ENCODE assay signal across 8 mouse cellular contexts in genomic region chr9:108304716-108305115, GRCm38 (mm10). TPM values are rescaled to one million over a fixed set of nuclear protein-coding genes. Genes with fewer than 3 reads are reported as not detected.
DNase-seq lines count a peak whose midpoint lies in the region; ATAC-seq and TF ChIP-seq lines count a peak whose summit lies in the region.

No protein-coding gene starts in this region.

- WGBS in kidney, embryonic 15.5 days, result 86% methylated on average over 4 of the region's 4 CpGs
- 88% methylated on average over 4 of the region's 4 CpGs for WGBS in embryonic facial prominence, embryonic 14.5 days
- WGBS in intestine, embryonic 14.5 days, result 70% methylated on average over 4 of the region's 4 CpGs
- WGBS in midbrain, postnatal 0 days, result 87% methylated on average over 4 of the region's 4 CpGs

- no peak for TF ChIP-seq CTCF in midbrain, postnatal 0 days (IDR thresholded peaks at IDR 0.05)

- H3K4me2 ChIP-seq in kidney, embryonic 15.5 days, result peak overlapping the region; percentile 82
- peak overlapping the region; percentile 86 for H3K4me2 ChIP-seq in embryonic facial prominence, embryonic 14.5 days (ENCODE audit: low read depth, low read length)
- peak overlapping the region; percentile 74 for H3K4me2 ChIP-seq in intestine, embryonic 14.5 days (ENCODE audit: low read length)
- H3K4me2 ChIP-seq in midbrain, postnatal 0 days (ENCODE audit: low read depth, low read length, poor library complexity, severe bottlenecking), result peak overlapping the region; percentile 92

- peaks cover 37% of the 10 kb centered on the region for H3K36me3 ChIP-seq in kidney, embryonic 15.5 days
- peaks cover 19% of the 10 kb centered on the region for H3K36me3 ChIP-seq in embryonic facial prominence, embryonic 14.5 days (ENCODE audit: control insufficient read depth, insufficient read depth, low read length)
- peaks cover 25% of the 10 kb centered on the region for H3K36me3 ChIP-seq in intestine, embryonic 14.5 days (ENCODE audit: control insufficient read depth, insufficient read depth, low read length)
- peaks cover 22% of the 10 kb centered on the region for H3K36me3 ChIP-seq in midbrain, postnatal 0 days (ENCODE audit: insufficient read depth, low read length)

- no peaks in the 10 kb centered on the region for H3K27me3 ChIP-seq in kidney, embryonic 15.5 days
- no peaks in the 10 kb centered on the region for H3K27me3 ChIP-seq in embryonic facial prominence, embryonic 14.5 days (replicated peaks; ENCODE audit: control insufficient read depth, insufficient read depth, low read length)
- H3K27me3 ChIP-seq in intestine, embryonic 14.5 days (replicated peaks; ENCODE audit: control insufficient read depth, insufficient read depth, low read length), result no peaks in the 10 kb centered on the region
- H3K27me3 ChIP-seq in midbrain, postnatal 0 days (ENCODE audit: insufficient read depth, low read length), result no peaks in the 10 kb centered on the region

- H3K9ac ChIP-seq in kidney, embryonic 15.5 days, result peak overlapping the region; percentile 85
- H3K9ac ChIP-seq in embryonic facial prominence, embryonic 14.5 days (ENCODE audit: low read depth, low read length), result peak overlapping the region; percentile 90
- no peak overlapping the region; the same call in 1 of the 2 replicates for H3K9ac ChIP-seq in intestine, embryonic 14.5 days (ENCODE audit: low read length)
- H3K9ac ChIP-seq in midbrain, postnatal 0 days (replicated peaks; ENCODE audit: low read length, poor library complexity, severe bottlenecking), result peak overlapping the region; percentile 78

- peak overlapping the region; percentile 94 for H3K4me3 ChIP-seq in kidney, embryonic 15.5 days (replicated peaks)
- peak overlapping the region; percentile 95 for H3K4me3 ChIP-seq in embryonic facial prominence, embryonic 14.5 days (ENCODE audit: low read depth, low read length)
- H3K4me3 ChIP-seq in intestine, embryonic 14.5 days (ENCODE audit: low read depth, low read length), result peak overlapping the region; percentile 94; the same call in 1 of the 2 replicates
- H3K4me3 ChIP-seq in midbrain, postnatal 0 days (ENCODE audit: low read depth, low read length), result peak overlapping the region; percentile 95

- ATAC-seq in kidney, embryonic 15.5 days (replicated peaks; ENCODE audit: low FRiP score), result no peak
- ATAC-seq in embryonic facial prominence, embryonic 14.5 days (ENCODE audit: low read depth), result no peak
- ATAC-seq in intestine, embryonic 14.5 days (replicated peaks; ENCODE audit: low FRiP score, low TSS enrichment, low read depth), result no peak
- no peak for ATAC-seq in midbrain, postnatal 0 days (ENCODE audit: low FRiP score)
- ATAC-seq in monocyte, adult 5-6 weeks (replicated peaks; ENCODE audit: insufficient number of reproducible peaks, low FRiP score, low TSS enrichment, poor library complexity, severe bottlenecking), result no peak

- no peak for DNase-seq in kidney, adult 18-20 months
- DNase-seq in embryonic facial prominence, embryonic 14.5 days (ENCODE audit: low spot score), result no peak
- DNase-seq in intestine, embryonic 14.5 days (ENCODE audit: low spot score), result no peak
- DNase-seq in midbrain, postnatal 0 days (ENCODE audit: low spot score), result no peak
- DNase-seq in right cerebral cortex, postnatal 36 days (ENCODE audit: low spot score in 2 of 2), result no peak
- DNase-seq in adrenal gland, postnatal 36 days, result no peak

- H3K9me3 ChIP-seq in kidney, embryonic 15.5 days (replicated peaks), result no peaks in the 10 kb centered on the region
- H3K9me3 ChIP-seq in embryonic facial prominence, embryonic 14.5 days (ENCODE audit: control insufficient read depth, low read length), result no peaks in the 10 kb centered on the region
- H3K9me3 ChIP-seq in intestine, embryonic 14.5 days (ENCODE audit: control insufficient read depth, low read length), result no peaks in the 10 kb centered on the region
- no peaks in the 10 kb centered on the region for H3K9me3 ChIP-seq in midbrain, postnatal 0 days (ENCODE audit: low read length)

- H3K4me1 ChIP-seq in kidney, embryonic 15.5 days, result peaks cover 32% of the 10 kb centered on the region
- H3K4me1 ChIP-seq in embryonic facial prominence, embryonic 14.5 days (ENCODE audit: control insufficient read depth, insufficient read depth, low read length), result peaks cover 27% of the 10 kb centered on the region
- H3K4me1 ChIP-seq in intestine, embryonic 14.5 days (replicated peaks; ENCODE audit: control insufficient read depth, insufficient read depth, low read length), result peaks cover 26% of the 10 kb centered on the region
- peaks cover 14% of the 10 kb centered on the region for H3K4me1 ChIP-seq in midbrain, postnatal 0 days (ENCODE audit: insufficient read depth, low read length)

- H3K27ac ChIP-seq in kidney, embryonic 15.5 days, result no peak overlapping the region
- H3K27ac ChIP-seq in embryonic facial prominence, embryonic 14.5 days (replicated peaks; ENCODE audit: low read depth, low read length), result no peak overlapping the region
- H3K27ac ChIP-seq in intestine, embryonic 14.5 days (ENCODE audit: low read depth), result no peak overlapping the region
- H3K27ac ChIP-seq in midbrain, postnatal 0 days (ENCODE audit: low read depth, low read length), result no peak overlapping the region

RNA-seq across cellular contexts. Expression of gene Rhoa, which starts 1.2 kb away (rescaled TPM):
- 462 and 484 TPM in 2 replicates for polyA plus RNA-seq in kidney, embryonic 15.5 days (2015; fragmentation: Nextera tagmentation; extraction: Ambion mirVana)
- polyA plus RNA-seq in embryonic facial prominence, embryonic 14.5 days (2014; fragmentation: Nextera tagmentation; extraction: Ambion mirVana), result 326 and 351 TPM in 2 replicates
- polyA plus RNA-seq in intestine, embryonic 14.5 days (2014; fragmentation: Nextera tagmentation; extraction: Ambion mirVana), result 281 and 309 TPM in 2 replicates
- total RNA-seq in midbrain, postnatal 0 days (2014; rRNA removed), result 120 and 124 TPM in 2 replicates
- polyA plus RNA-seq in midbrain, postnatal 0 days (2015; fragmentation: Nextera tagmentation; extraction: Ambion mirVana), result 242 and 252 TPM in 2 replicates
- total RNA-seq in monocyte, adult 5-6 weeks (2017), result 777 to 880 TPM (median 867 TPM) in 3 replicates
- 100 to 1,000 TPM; 363 to 383 TPM for total RNA-seq in adrenal gland, postnatal 36 days (2021)

RNA-seq across cellular contexts. Expression of gene Tcta, which starts 1.2 kb away (rescaled TPM):
- polyA plus RNA-seq in kidney, embryonic 15.5 days (2015; fragmentation: Nextera tagmentation; extraction: Ambion mirVana), result 31.6 and 32.2 TPM in 2 replicates
- polyA plus RNA-seq in embryonic facial prominence, embryonic 14.5 days (2014; fragmentation: Nextera tagmentation; extraction: Ambion mirVana), result 38.2 and 47.8 TPM in 2 replicates
- 27.5 and 30.4 TPM in 2 replicates for polyA plus RNA-seq in intestine, embryonic 14.5 days (2014; fragmentation: Nextera tagmentation; extraction: Ambion mirVana)
- 59.8 and 61.2 TPM in 2 replicates for total RNA-seq in midbrain, postnatal 0 days (2014; rRNA removed)
- polyA plus RNA-seq in midbrain, postnatal 0 days (2015; fragmentation: Nextera tagmentation; extraction: Ambion mirVana), result 76.3 and 79.8 TPM in 2 replicates
- 9.4 to 19.9 TPM (median 16.0 TPM) in 3 replicates for total RNA-seq in monocyte, adult 5-6 weeks (2017)
- 10 to 100 TPM; 38.8 to 48.3 TPM for total RNA-seq in adrenal gland, postnatal 36 days (2021)

RNA-seq across cellular contexts. Expression of gene Amt, which starts 8.1 kb away (rescaled TPM):
- 35.9 and 38.0 TPM in 2 replicates for polyA plus RNA-seq in kidney, embryonic 15.5 days (2015; fragmentation: Nextera tagmentation; extraction: Ambion mirVana)
- polyA plus RNA-seq in embryonic facial prominence, embryonic 14.5 days (2014; fragmentation: Nextera tagmentation; extraction: Ambion mirVana), result 6.1 and 6.2 TPM in 2 replicates
- polyA plus RNA-seq in intestine, embryonic 14.5 days (2014; fragmentation: Nextera tagmentation; extraction: Ambion mirVana), result 23.0 and 24.2 TPM in 2 replicates
- 27.7 and 30.2 TPM in 2 replicates for total RNA-seq in midbrain, postnatal 0 days (2014; rRNA removed)
- 28.1 and 30.9 TPM in 2 replicates for polyA plus RNA-seq in midbrain, postnatal 0 days (2015; fragmentation: Nextera tagmentation; extraction: Ambion mirVana)
- 0.57 to 1.1 TPM in 2 of 3 replicates, not detected in the other for total RNA-seq in monocyte, adult 5-6 weeks (2017)
- total RNA-seq in adrenal gland, postnatal 36 days (2021), result 1 to 10 TPM; 2.7 to 4.4 TPM

RNA-seq across cellular contexts. Expression of gene Nicn1, which starts 14.5 kb away (rescaled TPM):
- polyA plus RNA-seq in kidney, embryonic 15.5 days (2015; fragmentation: Nextera tagmentation; extraction: Ambion mirVana), result 31.3 and 41.0 TPM in 2 replicates
- 38.6 and 38.9 TPM in 2 replicates for polyA plus RNA-seq in embryonic facial prominence, embryonic 14.5 days (2014; fragmentation: Nextera tagmentation; extraction: Ambion mirVana)
- 38.9 and 41.2 TPM in 2 replicates for polyA plus RNA-seq in intestine, embryonic 14.5 days (2014; fragmentation: Nextera tagmentation; extraction: Ambion mirVana)
- total RNA-seq in midbrain, postnatal 0 days (2014; rRNA removed), result 80.7 and 107 TPM in 2 replicates
- 122 and 142 TPM in 2 replicates for polyA plus RNA-seq in midbrain, postnatal 0 days (2015; fragmentation: Nextera tagmentation; extraction: Ambion mirVana)
- 1.1 to 1.9 TPM (median 1.6 TPM) in 3 replicates for total RNA-seq in monocyte, adult 5-6 weeks (2017)
- 10 to 100 TPM; 17.1 TPM for total RNA-seq in adrenal gland, postnatal 36 days (2021)

RNA-seq across cellular contexts. Expression of gene Gpx1, which starts 34.0 kb away (rescaled TPM):
- 695 and 743 TPM in 2 replicates for polyA plus RNA-seq in kidney, embryonic 15.5 days (2015; fragmentation: Nextera tagmentation; extraction: Ambion mirVana)
- polyA plus RNA-seq in embryonic facial prominence, embryonic 14.5 days (2014; fragmentation: Nextera tagmentation; extraction: Ambion mirVana), result 671 and 689 TPM in 2 replicates
- polyA plus RNA-seq in intestine, embryonic 14.5 days (2014; fragmentation: Nextera tagmentation; extraction: Ambion mirVana), result 760 and 815 TPM in 2 replicates
- 225 and 226 TPM in 2 replicates for total RNA-seq in midbrain, postnatal 0 days (2014; rRNA removed)
- 430 and 447 TPM in 2 replicates for polyA plus RNA-seq in midbrain, postnatal 0 days (2015; fragmentation: Nextera tagmentation; extraction: Ambion mirVana)
- 1,210 to 1,931 TPM (median 1,658 TPM) in 3 replicates for total RNA-seq in monocyte, adult 5-6 weeks (2017)
- total RNA-seq in adrenal gland, postnatal 36 days (2021), result 100 to 1,000 TPM; 538 to 748 TPM
